Mouse (Mus musculus) forebrain, embryonic 14.5 days (tissue): ENCODE results near the gene Slc5a2. TPM values are rescaled to one million over a fixed set of nuclear protein-coding genes. Genes with fewer than 3 reads are reported as not detected.

Source experiments
- ATAC-seq: fragments of 200-750 bp; cut with Nextera tagmentation; 2 replicates; pipeline ENCODE4 v1.8.0; 2017; ENCODE audit warnings: mild to moderate bottlenecking, moderate library complexity
- DNase-seq: peaks from one replicate; pipeline ENCODE4 v3.0.0-alpha.2; 2015; ENCODE audit warnings: low spot score
- H3K27ac ChIP-seq: fragments of 300-500 bp; sonication (generic); 2 replicates; pipeline ENCODE4 v1.5.1; 2014; ENCODE audit warnings: low read depth, mild to moderate bottlenecking, control low read depth, low read length, moderate library complexity
- H3K27me3 ChIP-seq: fragments of 300-500 bp; sonication (generic); replicated peaks from 2 replicates; pipeline ENCODE4 v1.6.1; 2014; ENCODE audit warnings: low read length, control low read depth, mixed read lengths; ENCODE audit not compliant: control insufficient read depth, insufficient read depth
- H3K36me3 ChIP-seq: fragments of 300-500 bp; sonication (generic); 2 replicates; pipeline ENCODE4 v1.6.1; 2014; ENCODE audit warnings: low read length, control low read depth; ENCODE audit not compliant: control insufficient read depth, insufficient read depth
- H3K4me1 ChIP-seq: fragments of 300-500 bp; sonication (generic); 2 replicates; pipeline ENCODE4 v1.6.1; 2014; ENCODE audit warnings: antibody characterized with exemption, low read length, control low read depth; ENCODE audit not compliant: control insufficient read depth, insufficient read depth
- H3K4me2 ChIP-seq: fragments of 300-500 bp; sonication (generic); 2 replicates; pipeline ENCODE4 v1.6.1; 2014; ENCODE audit warnings: mild to moderate bottlenecking, control low read depth, low read length
- H3K4me3 ChIP-seq: fragments of 300-500 bp; sonication (generic); 2 replicates; pipeline ENCODE4 v1.5.1; 2014; ENCODE audit warnings: low read depth, low read length, control low read depth
- H3K9ac ChIP-seq: fragments of 300-500 bp; sonication (generic); 2 replicates; pipeline ENCODE4 v1.6.1; 2014; ENCODE audit warnings: mild to moderate bottlenecking, low read length, control low read depth, moderate library complexity
- H3K9me3 ChIP-seq: fragments of 300-500 bp; sonication (generic); replicated peaks from 2 replicates; pipeline ENCODE4 v1.6.1; 2016; ENCODE audit warnings: low read length, control low read depth, mixed read lengths; ENCODE audit not compliant: control insufficient read depth
- WGBS: fragments of 180-500 bp; shearing (Covaris S2); extraction: QIAGEN DNeasy Blood & Tissue Kit; methylation state at CpG from one replicate; pipeline ENCODE4 v1.1.7; 2014; 5-methylcytosine and 5-hydroxymethylcytosine counted together
- polyA plus RNA-seq: library from polyadenylated mRNA; unstranded; fragments of >200 nt; fragmentation: Nextera tagmentation; extraction: Ambion mirVana; gene quantifications from 2 replicates; pipeline ENCODE4 v1.2.1, GENCODE M21; 2014

Gene Slc5a2
- polyA plus RNA-seq, 1 experiment from 2014 or later, result not detected

GRCm38 (mm10) chr7:128302151-128302550 is 36.7 kb downstream of the Slc5a2 start:
- Histone ChIP-seq H3K27ac (no peak overlapping the region), H3K36me3 (no peaks in the 10 kb centered on the region), H3K27me3 (no peaks in the 10 kb centered on the region), H3K4me3 (no peak overlapping the region), H3K4me2 (no peak overlapping the region), H3K9ac (no peak overlapping the region), H3K4me1 (peaks cover 11% of the 10 kb centered on the region), H3K9me3 (no peaks in the 10 kb centered on the region)
- DNase-seq (no peak), ATAC-seq (no peak)
- 82% methylated on average over 3 of the region's 3 CpGs for WGBS

- ATAC-seq (no peak), DNase-seq (no peak)
- no peaks in the 10 kb centered on the region for H3K9me3 ChIP-seq
- WGBS, result 86% methylated on average over 6 of the region's 6 CpGs
- H3K4me1 ChIP-seq, result no peaks in the 10 kb centered on the region; the same call in 1 of the 2 replicates
- no peaks in the 10 kb centered on the region for H3K36me3 ChIP-seq
- H3K4me2 ChIP-seq, result no peak overlapping the region
- H3K27ac ChIP-seq, result no peak overlapping the region
- no peak overlapping the region for H3K9ac ChIP-seq
- no peaks in the 10 kb centered on the region for H3K27me3 ChIP-seq
- H3K4me3 ChIP-seq, result no peak overlapping the region
These were observed 38.7 kb downstream of the Slc5a2 start for GRCm38 (mm10) chr7:128304198-128304597.

DNA sequence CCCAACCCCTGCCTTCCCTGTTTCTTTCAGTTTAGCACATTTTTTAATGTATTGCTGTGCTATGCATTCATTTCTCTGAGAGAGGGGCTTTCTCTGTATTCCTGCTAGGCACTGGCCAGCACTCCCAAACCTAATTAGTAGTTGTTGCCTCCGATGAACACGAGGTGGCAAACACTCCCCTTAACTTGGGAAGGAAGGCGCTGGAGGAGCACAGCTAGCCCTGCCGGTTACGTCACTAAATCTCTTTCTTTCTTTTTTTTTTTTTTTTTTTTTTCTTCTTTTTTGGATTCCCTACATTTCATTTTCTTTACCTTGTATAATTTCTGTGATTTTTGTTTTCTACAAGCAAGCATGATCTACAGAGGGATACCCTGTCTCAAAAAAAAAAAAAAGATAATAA is 39.5 kb downstream of the Slc5a2 start:
- Histone ChIP-seq H3K27ac (no peak overlapping the region), H3K9ac (no peak overlapping the region)
- WGBS, result 5% methylated on average over 5 of the region's 5 CpGs

DNA sequence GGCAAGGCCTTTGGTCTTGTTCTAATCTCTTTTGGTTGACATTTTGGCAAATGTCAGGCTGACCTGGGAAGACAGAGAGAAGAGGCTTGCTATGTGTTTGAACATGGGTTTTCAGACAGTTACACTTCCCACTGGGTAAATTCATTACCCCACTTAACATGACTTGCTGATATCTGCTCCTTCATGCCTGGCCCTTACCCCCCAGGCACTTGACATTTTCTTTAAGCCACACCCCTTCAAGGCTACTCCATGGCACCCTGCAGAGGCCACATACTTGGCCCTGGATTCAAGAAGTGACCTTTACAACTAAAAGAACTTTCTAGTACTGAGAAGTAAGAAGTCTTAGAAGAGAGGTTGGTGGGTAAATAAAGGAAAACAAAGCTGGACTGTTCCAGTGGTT is 42.4 kb downstream of the Slc5a2 start:
- H3K9me3 ChIP-seq, result no peaks in the 10 kb centered on the region
- no peaks in the 10 kb centered on the region for H3K4me1 ChIP-seq
- no peak overlapping the region for H3K4me3 ChIP-seq
- H3K27ac ChIP-seq, result no peak overlapping the region
- no peaks in the 10 kb centered on the region for H3K27me3 ChIP-seq
- H3K36me3 ChIP-seq, result no peaks in the 10 kb centered on the region
- H3K4me2 ChIP-seq, result no peak overlapping the region
- ATAC-seq, result no peak
- no peak overlapping the region for H3K9ac ChIP-seq
- no peak for DNase-seq

More for the DNA sequence above, 39.5 kb downstream of the Slc5a2 start:
- Histone ChIP-seq H3K36me3 (no peaks in the 10 kb centered on the region), H3K9me3 (no peaks in the 10 kb centered on the region), H3K4me1 (no peaks in the 10 kb centered on the region), H3K27me3 (no peaks in the 10 kb centered on the region), H3K4me2 (no peak overlapping the region), H3K4me3 (no peak overlapping the region)
- peak; percentile 84 for DNase-seq
- ATAC-seq, result peak; percentile 55

DNA sequence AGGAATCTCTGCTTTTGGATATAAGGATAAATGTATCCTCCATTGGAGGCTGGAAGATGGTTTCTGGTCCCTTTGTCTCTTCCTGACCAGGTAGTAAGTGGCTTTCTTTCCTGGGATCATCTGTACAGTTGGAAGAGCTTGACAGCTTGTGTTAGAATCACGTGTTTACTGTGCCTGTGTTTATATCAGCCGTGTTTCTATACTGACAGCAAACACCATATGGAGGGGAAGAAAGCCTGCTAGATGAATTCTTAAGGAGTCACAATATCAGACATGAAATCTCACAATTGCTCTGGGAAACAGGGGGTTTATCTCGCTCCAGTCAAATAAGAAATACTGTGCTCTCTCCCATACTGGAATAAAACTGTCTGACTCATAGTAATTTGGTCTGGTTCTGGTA is 43.8 kb downstream of the Slc5a2 start:
- Histone ChIP-seq H3K27ac (no peak overlapping the region), H3K27me3 (no peaks in the 10 kb centered on the region), H3K4me3 (no peak overlapping the region), H3K9me3 (no peaks in the 10 kb centered on the region), H3K4me2 (no peak overlapping the region), H3K36me3 (no peaks in the 10 kb centered on the region), H3K4me1 (no peaks in the 10 kb centered on the region), H3K9ac (no peak overlapping the region)
- 71% methylated on average over 3 of the region's 3 CpGs for WGBS
- ATAC-seq (peak; percentile 65; the same call in 1 of the 2 replicates), DNase-seq (peak; percentile 75)

DNA sequence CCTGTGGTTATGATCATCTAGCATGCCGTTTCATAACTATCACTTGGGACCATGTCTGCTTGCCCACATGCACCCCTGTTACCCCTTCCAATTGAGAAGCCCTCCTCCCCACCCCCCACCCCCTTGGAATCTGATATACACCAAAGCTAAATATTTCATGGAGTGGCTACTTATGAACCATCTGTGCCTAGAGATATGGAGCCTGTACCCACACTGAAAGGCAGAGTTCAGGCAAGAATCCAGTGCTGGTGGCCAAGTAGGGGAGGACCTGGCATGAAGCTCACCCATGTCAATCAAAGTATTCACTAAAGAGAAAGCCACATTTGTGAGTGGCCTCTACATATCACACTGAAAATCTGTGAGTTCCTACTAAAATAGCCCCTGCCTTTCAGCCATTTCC is 44.3 kb downstream of the Slc5a2 start:
- WGBS, result 73% methylated on average over 1 of the region's 1 CpGs
- no peak overlapping the region for H3K9ac ChIP-seq
- peak; percentile 42 for DNase-seq
- H3K4me1 ChIP-seq, result no peaks in the 10 kb centered on the region
- H3K36me3 ChIP-seq, result no peaks in the 10 kb centered on the region
- no peak overlapping the region for H3K4me2 ChIP-seq
- H3K9me3 ChIP-seq, result no peaks in the 10 kb centered on the region
- no peak overlapping the region for H3K27ac ChIP-seq
- no peaks in the 10 kb centered on the region for H3K27me3 ChIP-seq
- H3K4me3 ChIP-seq, result no peak overlapping the region
- no peak for ATAC-seq

DNA sequence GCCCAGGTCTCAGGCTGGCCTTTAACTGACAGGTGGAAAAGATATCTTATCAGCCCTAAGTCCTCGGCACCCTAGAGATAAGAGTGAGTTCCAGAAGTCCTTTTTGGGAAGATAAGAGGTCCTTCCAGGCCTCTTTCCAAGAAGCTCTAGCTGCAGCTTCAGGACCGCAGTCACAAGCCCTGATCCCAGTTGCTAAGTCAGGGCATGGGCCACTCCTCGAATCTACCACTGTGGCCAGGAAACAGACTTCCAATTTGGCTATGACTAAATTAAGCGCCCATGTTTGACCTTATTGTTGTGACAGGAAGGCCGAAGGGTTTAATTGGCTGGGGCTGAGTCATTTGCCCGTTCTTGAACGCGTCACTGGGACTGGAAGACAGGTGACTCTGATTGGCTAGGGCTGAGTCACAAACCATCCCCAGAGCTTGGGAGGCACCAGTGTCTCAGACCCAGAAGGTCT is 44.8 kb downstream of the Slc5a2 start:
- Histone ChIP-seq H3K9me3 (no peaks in the 10 kb centered on the region), H3K36me3 (no peaks in the 10 kb centered on the region), H3K4me3 (no peak overlapping the region), H3K9ac (no peak overlapping the region), H3K4me1 (no peaks in the 10 kb centered on the region), H3K27me3 (no peaks in the 10 kb centered on the region), H3K27ac (no peak overlapping the region), H3K4me2 (no peak overlapping the region)
- ATAC-seq, result no peak
- DNase-seq, result no peak
- 72% methylated on average over 8 of the region's 8 CpGs for WGBS

- H3K27ac ChIP-seq, result no peak overlapping the region
- H3K4me2 ChIP-seq, result no peak overlapping the region
- H3K9ac ChIP-seq, result no peak overlapping the region
- H3K36me3 ChIP-seq, result no peaks in the 10 kb centered on the region
- H3K27me3 ChIP-seq, result no peaks in the 10 kb centered on the region
- DNase-seq, result no peak
- 79% methylated on average over 3 of the region's 3 CpGs for WGBS
- H3K4me1 ChIP-seq, result no peaks in the 10 kb centered on the region
- no peak overlapping the region for H3K4me3 ChIP-seq
- no peaks in the 10 kb centered on the region for H3K9me3 ChIP-seq
- ATAC-seq, result no peak
These were observed 45.8 kb downstream of the Slc5a2 start for GRCm38 (mm10) chr7:128311263-128311662.

- Histone ChIP-seq H3K4me1 (no peaks in the 10 kb centered on the region), H3K4me2 (no peak overlapping the region), H3K27me3 (no peaks in the 10 kb centered on the region), H3K9me3 (no peaks in the 10 kb centered on the region), H3K36me3 (no peaks in the 10 kb centered on the region), H3K9ac (no peak overlapping the region), H3K27ac (no peak overlapping the region), H3K4me3 (no peak overlapping the region)
- WGBS, result 76% methylated on average over 8 of the region's 8 CpGs
- ATAC-seq (no peak), DNase-seq (no peak)
These were observed 46.4 kb downstream of the Slc5a2 start for GRCm38 (mm10) chr7:128311811-128312210.
